Comparison of ENCODE assay signal across 12 mouse cellular contexts in genomic region chr11:40394864-40395266, GRCm38 (mm10).
DNase-seq lines count a peak whose midpoint lies in the region; ATAC-seq lines count a peak whose summit lies in the region.
"Had no signal": no experiment of that assay in that cellular context is flagged by ENCODE, and none has a peak within 500 bp of the region (broad histone marks: within the 10 kb centered on the region; RNA-seq: fewer than 3 reads in every experiment).

No protein-coding gene starts in this region.

- no peaks in the 10 kb centered on the region for H3K9me3 ChIP-seq in kidney, embryonic 15.5 days (replicated peaks)
- H3K9me3 ChIP-seq in forebrain, embryonic 13.5 days (replicated peaks): no peaks in the 10 kb centered on the region
- H3K9me3 ChIP-seq in limb, embryonic 11.5 days (ENCODE audit: control insufficient read depth, low read length): no peaks in the 10 kb centered on the region
- H3K9me3 ChIP-seq in neural tube, embryonic 12.5 days: no peaks in the 10 kb centered on the region
- no peaks in the 10 kb centered on the region for H3K9me3 ChIP-seq in heart, embryonic 10.5 days
- H3K9me3 ChIP-seq: lung, embryonic 15.5 days had no signal

- no peak for DNase-seq in kidney, adult 18-20 months
- DNase-seq in limb, embryonic 11.5 days (ENCODE audit: low spot score): peak; percentile 44
- DNase-seq in yolk sac, embryonic 10.5 days (ENCODE audit: low spot score): no peak
- no peak for DNase-seq in left cerebral cortex, adult 9 months (ENCODE audit: low spot score in 2 of 2)
- DNase-seq in heart, embryonic 10.5 days (ENCODE audit: low spot score): no peak

- no peaks in the 10 kb centered on the region for H3K27me3 ChIP-seq in kidney, embryonic 15.5 days
- no peaks in the 10 kb centered on the region for H3K27me3 ChIP-seq in forebrain, embryonic 13.5 days
- H3K27me3 ChIP-seq in limb, embryonic 11.5 days (ENCODE audit: control insufficient read depth, insufficient read depth, low read length): no peaks in the 10 kb centered on the region
- H3K27me3 ChIP-seq in neural tube, embryonic 12.5 days (replicated peaks): no peaks in the 10 kb centered on the region
- H3K27me3 ChIP-seq in heart, embryonic 10.5 days (ENCODE audit: insufficient read depth, poor library complexity, severe bottlenecking): no peaks in the 10 kb centered on the region
- H3K27me3 ChIP-seq: lung, embryonic 15.5 days; Patski had no signal

- H3K4me2 ChIP-seq in kidney, embryonic 15.5 days: no peak overlapping the region
- peak overlapping the region; percentile 26 for H3K4me2 ChIP-seq in forebrain, embryonic 13.5 days
- peak overlapping the region; percentile 19; the same call in 1 of the 2 replicates for H3K4me2 ChIP-seq in limb, embryonic 11.5 days (ENCODE audit: low read depth, severe bottlenecking)
- peak overlapping the region; percentile 32 for H3K4me2 ChIP-seq in neural tube, embryonic 12.5 days (replicated peaks)
- H3K4me2 ChIP-seq: lung, embryonic 15.5 days had no signal

- H3K9ac ChIP-seq in kidney, embryonic 15.5 days: no peak overlapping the region
- H3K9ac ChIP-seq in forebrain, embryonic 13.5 days: no peak overlapping the region
- no peak overlapping the region for H3K9ac ChIP-seq in limb, embryonic 11.5 days (ENCODE audit: low read length)
- no peak overlapping the region for H3K9ac ChIP-seq in neural tube, embryonic 12.5 days
- H3K9ac ChIP-seq: lung, embryonic 15.5 days had no signal

- ATAC-seq in kidney, embryonic 15.5 days (replicated peaks; ENCODE audit: low FRiP score): peak; percentile 15; the same call in 1 of the 2 replicates
- peak; percentile 39 for ATAC-seq in forebrain, embryonic 13.5 days
- peak; percentile 66 for ATAC-seq in limb, embryonic 11.5 days (ENCODE audit: insufficient number of reproducible peaks, low FRiP score, low TSS enrichment, low read depth)
- ATAC-seq in neural tube, embryonic 12.5 days (ENCODE audit: low FRiP score, low read depth): peak; percentile 46
- ATAC-seq: intestine, embryonic 16.5 days; Patski had no signal

- H3K27ac ChIP-seq in kidney, embryonic 15.5 days: no peak overlapping the region
- no peak overlapping the region for H3K27ac ChIP-seq in forebrain, embryonic 13.5 days
- peak overlapping the region; percentile 88 for H3K27ac ChIP-seq in limb, embryonic 11.5 days (replicated peaks; ENCODE audit: low read depth, low read length)
- no peak overlapping the region for H3K27ac ChIP-seq in neural tube, embryonic 12.5 days
- no peak overlapping the region for H3K27ac ChIP-seq in heart, embryonic 10.5 days
- H3K27ac ChIP-seq: lung, embryonic 15.5 days had no signal

- WGBS in kidney, embryonic 15.5 days: 57% methylated on average over 7 of the region's 7 CpGs
- WGBS in forebrain, embryonic 13.5 days: 29% methylated on average over 7 of the region's 7 CpGs
- WGBS in limb, embryonic 11.5 days: 29% methylated on average over 7 of the region's 7 CpGs
- WGBS in neural tube, embryonic 12.5 days: 29% methylated on average over 7 of the region's 7 CpGs
- 61% methylated on average over 7 of the region's 7 CpGs for WGBS in heart, embryonic 10.5 days

- no peaks in the 10 kb centered on the region for H3K36me3 ChIP-seq in kidney, embryonic 15.5 days
- no peaks in the 10 kb centered on the region for H3K36me3 ChIP-seq in forebrain, embryonic 13.5 days (ENCODE audit: poor library complexity, severe bottlenecking)
- H3K36me3 ChIP-seq in limb, embryonic 11.5 days (ENCODE audit: control insufficient read depth, insufficient read depth, low read length): no peaks in the 10 kb centered on the region
- no peaks in the 10 kb centered on the region for H3K36me3 ChIP-seq in neural tube, embryonic 12.5 days
- H3K36me3 ChIP-seq in heart, embryonic 10.5 days: no peaks in the 10 kb centered on the region
- H3K36me3 ChIP-seq: lung, embryonic 15.5 days had no signal

- H3K4me3 ChIP-seq in kidney, embryonic 15.5 days (replicated peaks): no peak overlapping the region
- H3K4me3 ChIP-seq in forebrain, embryonic 13.5 days: no peak overlapping the region
- H3K4me3 ChIP-seq in limb, embryonic 11.5 days (ENCODE audit: low read depth, low read length): no peak overlapping the region
- no peak overlapping the region for H3K4me3 ChIP-seq in neural tube, embryonic 12.5 days
- H3K4me3 ChIP-seq in heart, embryonic 10.5 days: no peak overlapping the region
- H3K4me3 ChIP-seq: erythroblast, embryonic 14.5 days; lung, embryonic 15.5 days had no signal

- H3K4me1 ChIP-seq in kidney, embryonic 15.5 days: 0 out of 2 replicates have a peak, but pooled peaks cover 3% of the 10 kb centered on the region
- H3K4me1 ChIP-seq in forebrain, embryonic 13.5 days: peaks cover 28% of the 10 kb centered on the region
- peaks cover 7% of the 10 kb centered on the region; the same call in 1 of the 2 replicates for H3K4me1 ChIP-seq in limb, embryonic 11.5 days (ENCODE audit: control insufficient read depth, insufficient read depth, low read length)
- peaks cover 7% of the 10 kb centered on the region for H3K4me1 ChIP-seq in neural tube, embryonic 12.5 days
- H3K4me1 ChIP-seq in heart, embryonic 10.5 days: no peaks in the 10 kb centered on the region
- H3K4me1 ChIP-seq: lung, embryonic 15.5 days had no signal

Comparison
In these comparisons a context has a peak if more than half of its experiments do, and no peak if none do; other contexts are left out.
1. ATAC-seq: peak in every context shown above with its lines; median percentile 66 in limb, embryonic 11.5 days; 46 in neural tube, embryonic 12.5 days; 39 in forebrain, embryonic 13.5 days; 15 in kidney, embryonic 15.5 days.